Mouse (Mus musculus) heart, adult 2 months (tissue): ENCODE measurements around the gene Rhbg. TPM values are rescaled to one million over a fixed set of nuclear protein-coding genes. Genes with fewer than 3 reads are reported as not detected.
A peak's percentile ranks its signal among the peaks of the same experiment; 100 is the strongest.

Source experiments
- DNase-seq, 2 experiments: peaks; one replicate each; pipeline ENCODE4 v3.0.0; 2021
- H3K27ac ChIP-seq: fragments of 200-600 bp; 2 replicates; pipeline ENCODE4 v1.8.1; 2022
- H3K27me3 ChIP-seq: fragments of 200-500 bp; 2 replicates; pipeline ENCODE4 v1.6.1; 2012; ENCODE audit warnings: mild to moderate bottlenecking, low read length, inconsistent platforms, mixed read lengths; ENCODE audit not compliant: control insufficient read depth, insufficient read depth
- H3K36me3 ChIP-seq: fragments of 200-500 bp; 2 replicates; pipeline ENCODE4 v1.6.1; 2012; ENCODE audit warnings: low read length, inconsistent platforms; ENCODE audit not compliant: control insufficient read depth, insufficient read depth
- H3K4me1 ChIP-seq: fragments of 200-500 bp; 2 replicates; pipeline ENCODE4 v1.6.1; 2011; ENCODE audit warnings: low read length; ENCODE audit not compliant: control insufficient read depth, insufficient read depth
- H3K4me3 ChIP-seq: fragments of 200-600 bp; 2 replicates; pipeline ENCODE4 v1.8.1; 2022
- H3K79me2 ChIP-seq: fragments of 200-500 bp; replicated peaks from 2 replicates; pipeline ENCODE4 v1.6.1; 2012; ENCODE audit warnings: mild to moderate bottlenecking, inconsistent platforms, low read length, moderate library complexity, mixed read lengths; ENCODE audit not compliant: control insufficient read depth, insufficient read depth
- H3K9ac ChIP-seq: fragments of 200-500 bp; 2 replicates; pipeline ENCODE4 v1.6.1; 2012; ENCODE audit warnings: low read depth, mild to moderate bottlenecking, control low read depth, inconsistent platforms, low read length, mixed read lengths
- CTCF ChIP-seq: fragments of 200-600 bp; IDR thresholded peaks from 2 replicates; pipeline ENCODE4 v1.8.1; 2022; ENCODE audit warnings: antibody characterized with exemption, mild to moderate bottlenecking, moderate library complexity
- EP300 ChIP-seq: fragments of 200-500 bp; IDR thresholded peaks from 2 replicates; pipeline ENCODE4 v1.6.1; 2011; ENCODE audit warnings: low read depth, low read length, control low read depth; ENCODE audit not compliant: insufficient read depth
- POLR2A ChIP-seq: fragments of 200-500 bp; IDR thresholded peaks from 2 replicates; pipeline ENCODE4 v1.6.1; 2011; ENCODE audit warnings: mild to moderate bottlenecking, low read depth, low read length, control low read depth; ENCODE audit not compliant: insufficient read depth
- WGBS: fragments of 180-500 bp; shearing (Covaris S2); methylation state at CpG from one replicate; pipeline ENCODE4 v1.1.7; 2018; 5-methylcytosine and 5-hydroxymethylcytosine counted together
- intact Hi-C: fragments of 180-260 bp; cut with DNase I; formaldehyde crosslinking; loops from one replicate; pipeline ENCODE4 v1.15.1; 2025
- polyA plus RNA-seq: library from polyadenylated mRNA; depleted of rRNA; stranded (reverse); fragments of >200 nt; gene quantifications from 2 replicates; pipeline ENCODE4 v1.2.3, GENCODE M21; 2012
- total RNA-seq, 2 experiments: library from RNA; stranded (reverse); gene quantifications; 2 replicates each; pipeline ENCODE4 v1.2.3; 2021

The Rhbg gene
- total and polyA plus RNA-seq, 3 experiments = 0.20 TPM; not detected in 2

- no peaks in the 10 kb centered on the region for H3K36me3 ChIP-seq
- H3K9ac ChIP-seq = no peak overlapping the region
- H3K27ac ChIP-seq = no peak overlapping the region
- DNase-seq = no peak
- TF ChIP-seq POLR2A = no peak
- no peak for TF ChIP-seq CTCF
- TF ChIP-seq EP300 = no peak
- intact Hi-C loops = no loop called here
- no peaks in the 10 kb centered on the region for H3K4me1 ChIP-seq
- H3K27me3 ChIP-seq = peaks cover 4% of the 10 kb centered on the region; the same call in 1 of the 2 replicates
- H3K79me2 ChIP-seq = no peaks in the 10 kb centered on the region
- 54% methylated on average over 12 of the region's 12 CpGs for WGBS
- no peak overlapping the region for H3K4me3 ChIP-seq
These were observed 32.8 kb downstream of the Rhbg start for GRCm38 (mm10) chr3:88221519-88222390.

- Histone ChIP-seq H3K9ac (no peak overlapping the region), H3K36me3 (no peaks in the 10 kb centered on the region), H3K4me1 (no peaks in the 10 kb centered on the region), H3K4me3 (no peak overlapping the region), H3K79me2 (no peaks in the 10 kb centered on the region), H3K27ac (no peak overlapping the region), H3K27me3 (peaks cover 7% of the 10 kb centered on the region; the same call in 1 of the 2 replicates)
- intact Hi-C loops = no loop called here
- peak; percentile 44 to 61 for DNase-seq
- 0% methylated on average over 6 of the region's 6 CpGs for WGBS
- TF ChIP-seq CTCF (peak; percentile 41), EP300 (no peak)
These were observed 33.7 kb downstream of the Rhbg start for GRCm38 (mm10) chr3:88220842-88221241.

DNA sequence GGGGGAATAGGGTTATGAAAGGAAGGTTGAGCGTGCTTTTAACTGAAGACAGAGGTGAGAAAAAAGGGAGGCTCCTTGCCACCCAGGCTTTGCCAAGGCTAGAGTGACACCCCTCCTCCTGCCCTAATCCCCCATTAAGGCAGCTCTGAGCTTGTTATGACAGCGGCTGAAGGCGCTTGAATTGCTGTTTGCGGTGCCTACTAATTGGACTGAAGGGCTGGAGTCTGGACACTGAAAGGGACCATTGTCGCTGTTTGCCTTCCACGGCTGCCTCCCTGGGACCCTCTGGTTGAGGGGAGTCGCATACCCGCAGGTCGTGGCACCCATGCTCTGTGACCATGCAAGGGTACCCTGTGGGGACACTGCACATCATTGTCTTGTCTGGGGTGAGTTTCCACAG lies 34.6 kb downstream of the Rhbg start:
- Histone ChIP-seq H3K36me3 (no peaks in the 10 kb centered on the region), H3K4me1 (no peaks in the 10 kb centered on the region; the same call in 1 of the 2 replicates), H3K4me3 (no peak overlapping the region), H3K27ac (no peak overlapping the region), H3K27me3 (peaks cover 14% of the 10 kb centered on the region), H3K9ac (no peak overlapping the region), H3K79me2 (no peaks in the 10 kb centered on the region)
- TF ChIP-seq EP300 = no peak
- TF ChIP-seq CTCF = no peak
- no peak for TF ChIP-seq POLR2A
- WGBS = 25% methylated on average over 9 of the region's 9 CpGs
- DNase-seq = no peak
- intact Hi-C loops = no loop called here

DNA sequence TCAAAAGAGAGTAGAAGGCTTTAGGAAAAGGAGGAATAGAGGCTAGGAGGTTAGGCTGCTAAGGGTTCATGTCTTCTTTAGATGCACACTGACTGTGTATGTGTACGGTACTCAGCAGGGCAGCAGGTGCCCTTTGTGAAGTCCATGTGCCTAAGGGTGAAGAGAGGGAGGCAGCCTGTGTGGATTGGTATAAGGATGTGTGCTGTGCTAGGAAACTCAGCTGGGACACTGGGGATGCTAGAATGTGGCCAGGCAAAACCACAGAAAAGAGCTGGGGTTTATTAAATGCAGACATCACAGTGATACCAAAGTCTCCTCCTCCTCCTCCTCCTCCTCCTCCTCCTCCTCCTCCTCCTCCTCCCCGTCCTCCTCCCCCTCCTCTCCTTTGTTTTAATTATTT lies 36.8 kb downstream of the Rhbg start:
- Histone ChIP-seq H3K79me2 (no peaks in the 10 kb centered on the region), H3K9ac (no peak overlapping the region), H3K27me3 (peaks cover 24% of the 10 kb centered on the region), H3K27ac (no peak overlapping the region), H3K36me3 (no peaks in the 10 kb centered on the region), H3K4me3 (no peak overlapping the region), H3K4me1 (no peaks in the 10 kb centered on the region; the same call in 1 of the 2 replicates)
- intact Hi-C loops = no loop called here
- WGBS = 78% methylated on average over 1 of the region's 2 CpGs
- DNase-seq = no peak
- no peak for TF ChIP-seq EP300
- TF ChIP-seq POLR2A = no peak
- TF ChIP-seq CTCF = no peak

DNA sequence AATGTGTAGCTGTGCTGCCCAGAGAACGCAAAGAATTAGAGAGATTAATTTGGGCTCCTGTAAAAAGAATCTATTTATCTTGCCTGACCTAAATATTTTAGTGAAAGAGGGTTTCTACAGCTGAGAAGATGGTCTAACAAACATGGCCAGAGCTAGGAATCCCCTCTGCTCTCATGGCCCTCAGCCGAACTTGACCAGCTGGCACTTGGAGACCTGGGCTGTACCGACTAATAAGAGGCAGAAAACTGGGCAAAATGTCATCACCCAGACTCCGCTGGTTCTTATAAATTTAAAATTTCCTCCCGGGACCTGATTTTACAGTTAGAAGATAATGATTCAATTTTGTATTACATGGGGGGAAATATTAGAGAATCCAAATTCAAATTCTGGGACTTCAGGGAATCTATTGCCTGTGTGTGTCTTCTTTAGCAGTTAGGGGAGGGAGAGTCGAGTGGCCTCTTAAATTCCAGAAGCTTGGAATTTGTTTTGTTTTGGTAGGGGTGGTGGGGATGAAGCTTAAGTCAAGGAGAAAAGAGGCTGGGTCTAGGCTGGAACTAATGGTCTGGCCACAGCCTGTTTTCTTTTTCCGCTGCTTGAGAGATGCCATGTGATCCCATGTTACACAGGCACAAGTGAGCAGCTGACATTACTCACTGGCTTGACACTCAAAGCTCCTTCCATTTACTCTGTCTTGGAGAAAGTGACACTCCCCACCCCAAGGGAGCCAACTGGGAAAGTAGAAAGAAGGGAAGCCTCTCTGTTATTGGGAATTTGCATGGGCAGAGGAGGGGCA lies 37.8 kb downstream of the Rhbg start:
- H3K9ac ChIP-seq = no peak overlapping the region
- intact Hi-C loops = no loop called here
- DNase-seq = no peak
- TF ChIP-seq CTCF (no peak), EP300 (no peak), POLR2A (no peak)
- no peaks in the 10 kb centered on the region for H3K36me3 ChIP-seq
- peaks cover 24% of the 10 kb centered on the region for H3K27me3 ChIP-seq
- no peaks in the 10 kb centered on the region for H3K79me2 ChIP-seq
- H3K4me3 ChIP-seq = no peak overlapping the region
- no peaks in the 10 kb centered on the region; the same call in 1 of the 2 replicates for H3K4me1 ChIP-seq
- WGBS = 25% methylated on average over 7 of the region's 7 CpGs
- H3K27ac ChIP-seq = no peak overlapping the region

DNA sequence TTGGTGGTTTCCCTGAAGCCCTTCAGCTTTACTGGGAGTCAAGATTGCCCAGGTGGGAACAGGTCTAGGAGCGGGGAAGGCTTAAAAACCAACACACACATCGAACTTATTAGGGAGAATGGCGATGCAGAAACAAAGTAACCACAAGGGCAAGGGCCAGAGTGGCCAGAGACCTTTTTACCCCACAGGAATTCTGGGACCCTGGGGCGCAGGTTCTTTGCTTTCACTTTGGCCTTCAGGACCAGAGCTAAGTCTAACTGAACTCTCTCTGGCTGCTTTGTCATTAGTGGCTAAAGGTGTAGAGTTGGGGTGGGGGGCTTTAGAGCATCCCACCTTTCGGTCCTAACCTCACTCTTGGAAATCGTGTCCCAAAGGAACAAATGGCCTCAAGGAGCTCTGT lies 38.4 kb downstream of the Rhbg start:
- no peak overlapping the region for H3K9ac ChIP-seq
- no peak for TF ChIP-seq POLR2A
- no peak for TF ChIP-seq EP300
- intact Hi-C loops = no loop called here
- no peaks in the 10 kb centered on the region; the same call in 1 of the 2 replicates for H3K4me1 ChIP-seq
- H3K27ac ChIP-seq = no peak overlapping the region
- no peaks in the 10 kb centered on the region for H3K79me2 ChIP-seq
- H3K36me3 ChIP-seq = no peaks in the 10 kb centered on the region
- 9% methylated on average over 6 of the region's 6 CpGs for WGBS
- peaks cover 24% of the 10 kb centered on the region for H3K27me3 ChIP-seq
- peak overlapping the region; percentile 18; the same call in 1 of the 2 replicates for H3K4me3 ChIP-seq
- DNase-seq = no peak
